Mouse (Mus musculus) bone marrow, adult 2 months (tissue): ENCODE results near the gene Atp2b4. TPM values are rescaled to one million over a fixed set of nuclear protein-coding genes. Genes with fewer than 3 reads are reported as not detected.

ENCODE experiments used
- H3K27ac ChIP-seq: fragments of 200-500 bp; 2 replicates; pipeline ENCODE4 v1.5.1; 2012; ENCODE audit warnings: low read depth, mild to moderate bottlenecking, control low read depth, inconsistent platforms, low read length; ENCODE audit not compliant: control insufficient read depth, poor library complexity, insufficient read depth
- H3K4me1 ChIP-seq: fragments of 200-500 bp; 2 replicates; pipeline ENCODE4 v1.6.1; 2011; ENCODE audit warnings: low read length; ENCODE audit not compliant: control insufficient read depth, insufficient read depth
- H3K4me3 ChIP-seq: fragments of 200-500 bp; replicated peaks from 2 replicates; pipeline ENCODE3; 2011; ENCODE audit warnings: mild to moderate bottlenecking, low read depth, low read length, control low read depth; ENCODE audit not compliant: control insufficient read depth
- CTCF ChIP-seq: fragments of 200-500 bp; IDR thresholded peaks from 2 replicates; pipeline ENCODE4 v1.5.1; 2011; ENCODE audit warnings: low read length, control low read depth; ENCODE audit not compliant: control insufficient read depth, insufficient read depth
- POLR2A ChIP-seq: fragments of 200-500 bp; IDR thresholded peaks from 2 replicates; pipeline ENCODE4 v1.6.1; 2011; ENCODE audit warnings: low read depth, mild to moderate bottlenecking, control low read depth, low read length, borderline replicate concordance; ENCODE audit not compliant: control insufficient read depth
- WGBS: fragments of 180-500 bp; shearing (Covaris S2); methylation state at CpG from one replicate; pipeline ENCODE4 v1.1.7; 2018; 5-methylcytosine and 5-hydroxymethylcytosine counted together
- polyA plus RNA-seq: library from polyadenylated mRNA; stranded (reverse); fragments of >200 nt; gene quantifications from 2 replicates; pipeline ENCODE4 v1.2.4, GENCODE M21; 2011; ENCODE audit warnings: low replicate concordance; ENCODE audit not compliant: missing spikeins, insufficient read depth, insufficient read length

The Atp2b4 gene
- polyA plus RNA-seq, 1 experiment = 37.6 TPM

- TF ChIP-seq POLR2A (no peak), CTCF (no peak)
- Histone ChIP-seq H3K4me3 (no peak overlapping the region), H3K4me1 (peaks cover 2% of the 10 kb centered on the region; the same call in 1 of the 2 replicates), H3K27ac (no peak overlapping the region)
- WGBS = 81% methylated on average over 4 of the region's 4 CpGs
Measured at GRCm38 (mm10) chr1:133749954-133750353, 50.9 kb downstream of the Atp2b4 start.

GRCm38 (mm10) chr1:133745078-133745495 is 55.8 kb downstream of the Atp2b4 start:
- Histone ChIP-seq H3K4me3 (peak overlapping the region; percentile 4), H3K4me1 (peaks cover 2% of the 10 kb centered on the region; the same call in 1 of the 2 replicates), H3K27ac (peak overlapping the region; percentile 42; the same call in 1 of the 2 replicates)
- 64% methylated on average over 9 of the region's 9 CpGs for WGBS
- TF ChIP-seq POLR2A (no peak), CTCF (no peak)

GRCm38 (mm10) chr1:133744609-133745008 is 56.2 kb downstream of the Atp2b4 start:
- H3K4me1 ChIP-seq = peaks cover 2% of the 10 kb centered on the region; the same call in 1 of the 2 replicates
- TF ChIP-seq CTCF (no peak), POLR2A (no peak)
- H3K27ac ChIP-seq = no peak overlapping the region
- 90% methylated on average over 4 of the region's 4 CpGs for WGBS
- H3K4me3 ChIP-seq = no peak overlapping the region

- H3K4me3 ChIP-seq = no peak overlapping the region
- TF ChIP-seq POLR2A = no peak
- no peak for TF ChIP-seq CTCF
- H3K4me1 ChIP-seq = peaks cover 2% of the 10 kb centered on the region; the same call in 1 of the 2 replicates
- WGBS = 84% methylated on average over 8 of the region's 8 CpGs
- no peak overlapping the region for H3K27ac ChIP-seq
Measured at GRCm38 (mm10) chr1:133742517-133742916, 58.3 kb downstream of the Atp2b4 start.

GRCm38 (mm10) chr1:133741881-133742434 is 58.9 kb downstream of the Atp2b4 start:
- no peak overlapping the region for H3K4me3 ChIP-seq
- H3K4me1 ChIP-seq = peaks cover 2% of the 10 kb centered on the region; the same call in 1 of the 2 replicates
- TF ChIP-seq CTCF = no peak
- no peak for TF ChIP-seq POLR2A
- WGBS = 85% methylated on average over 11 of the region's 11 CpGs
- H3K27ac ChIP-seq = no peak overlapping the region

GRCm38 (mm10) chr1:133741171-133741570 is 59.7 kb downstream of the Atp2b4 start:
- Histone ChIP-seq H3K27ac (no peak overlapping the region), H3K4me1 (peaks cover 2% of the 10 kb centered on the region; the same call in 1 of the 2 replicates), H3K4me3 (no peak overlapping the region)
- TF ChIP-seq POLR2A (no peak), CTCF (no peak)
- WGBS = 92% methylated on average over 6 of the region's 6 CpGs

GRCm38 (mm10) chr1:133736664-133737063 is 64.2 kb downstream of the Atp2b4 start:
- TF ChIP-seq CTCF (no peak), POLR2A (no peak)
- 85% methylated on average over 7 of the region's 7 CpGs for WGBS
- no peak overlapping the region for H3K27ac ChIP-seq
- H3K4me3 ChIP-seq = no peak overlapping the region
- no peaks in the 10 kb centered on the region for H3K4me1 ChIP-seq

- Histone ChIP-seq H3K4me1 (no peaks in the 10 kb centered on the region), H3K27ac (no peak overlapping the region), H3K4me3 (no peak overlapping the region)
- WGBS = 78% methylated on average over 17 of the region's 17 CpGs
- TF ChIP-seq POLR2A (no peak), CTCF (peak; percentile 79)
Measured at GRCm38 (mm10) chr1:133735995-133736652, 64.7 kb downstream of the Atp2b4 start.
